Mouse (Mus musculus): ENCODE measurements around the gene Zfp366. TPM values are rescaled to one million over a fixed set of nuclear protein-coding genes. Genes with fewer than 3 reads are reported as not detected.

Gene Zfp366
- polyA plus RNA-seq, 1 experiment from 2014 or later, result 0.36 TPM

DNA sequence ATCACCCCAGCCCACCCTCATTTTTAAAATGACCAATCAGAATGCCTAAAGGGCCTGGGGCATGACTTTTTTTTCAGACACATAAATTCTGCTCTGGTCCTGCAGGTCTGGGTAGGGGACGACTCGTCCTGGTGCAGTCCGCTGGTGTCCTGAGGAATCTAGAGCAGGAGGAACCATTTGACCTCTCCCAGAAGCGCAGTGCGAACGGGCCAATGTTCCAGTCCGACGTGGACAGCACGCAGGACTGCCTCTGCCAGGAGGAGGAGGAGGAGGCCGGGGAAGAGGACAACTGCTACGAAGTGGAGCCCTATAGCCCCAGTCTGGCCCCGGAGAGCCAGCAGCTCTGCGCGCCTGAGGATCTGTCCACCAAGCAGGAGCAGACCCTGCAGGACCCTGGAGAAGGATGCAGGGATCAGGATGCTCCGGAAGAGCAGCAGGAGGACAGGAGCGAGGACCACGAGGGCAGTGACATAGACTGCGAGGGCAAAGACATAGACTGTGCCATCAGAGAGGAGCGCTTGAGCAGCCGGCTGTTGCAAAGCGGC lies 61.4 kb downstream of the Zfp366 start:
- Histone ChIP-seq H3K4me1 (peaks cover 26% of the 10 kb centered on the region), H3K27ac (peak overlapping the region; percentile 50), H3K27me3 (ENCODE audit: low read depth, poor library complexity, severe bottlenecking) (no peaks in the 10 kb centered on the region), H3K4me3 (no peak overlapping the region), H3K36me3 (no peaks in the 10 kb centered on the region), H3K9me3 (replicated peaks) (no peaks in the 10 kb centered on the region)
- DNase-seq (ENCODE audit: low spot score), result no peak
- 80% methylated on average over 21 of the region's 21 CpGs for WGBS

DNA sequence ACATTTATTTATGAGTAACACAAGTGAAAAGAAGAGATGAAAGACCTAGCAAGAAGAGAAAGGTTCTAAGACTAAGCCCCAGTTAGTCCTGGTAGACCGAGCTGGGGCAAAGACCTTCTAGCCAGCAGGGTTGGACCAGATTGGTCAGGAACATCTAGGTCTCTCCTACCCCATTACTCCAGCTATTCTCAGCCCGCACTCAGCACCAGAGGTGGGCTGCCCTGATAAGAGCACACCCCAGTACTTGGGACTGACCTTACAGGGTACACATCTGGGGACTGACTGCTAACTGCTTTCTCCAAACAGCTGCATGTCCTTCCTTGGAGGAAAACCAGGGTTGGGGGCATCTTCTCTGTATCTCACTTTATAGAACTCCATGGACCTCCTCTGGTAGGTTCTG lies 66.2 kb downstream of the Zfp366 start:
- H3K4me1 ChIP-seq, result peaks cover 18% of the 10 kb centered on the region
- no peaks in the 10 kb centered on the region for H3K27me3 ChIP-seq (ENCODE audit: low read depth, poor library complexity, severe bottlenecking)
- no peaks in the 10 kb centered on the region for H3K36me3 ChIP-seq
- WGBS, result 88% methylated on average over 2 of the region's 2 CpGs
- no peak overlapping the region for H3K4me3 ChIP-seq
- DNase-seq (ENCODE audit: low spot score), result no peak
- no peak overlapping the region for H3K27ac ChIP-seq
- 0 out of 2 replicates have a peak, but pooled peaks cover 2% of the 10 kb centered on the region for H3K9me3 ChIP-seq (replicated peaks)

DNA sequence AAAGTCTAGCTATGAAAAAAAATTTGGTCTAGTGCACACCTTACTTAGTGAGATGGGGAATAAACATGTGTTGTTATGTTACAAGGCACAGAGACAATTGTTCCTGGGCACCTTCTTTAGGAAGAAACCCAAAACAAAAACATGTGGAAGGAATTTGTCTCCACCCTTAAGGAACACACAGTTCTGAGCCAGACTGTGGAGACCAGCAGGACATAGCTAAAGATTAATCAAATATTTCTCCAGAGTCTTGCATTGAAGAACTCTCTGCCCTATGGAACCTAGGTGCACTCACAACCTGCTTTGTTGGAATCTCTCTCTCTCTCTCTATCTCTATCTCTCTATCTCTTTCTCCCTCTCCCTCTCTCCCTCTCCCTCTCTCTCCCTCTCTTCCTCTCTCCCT lies 69.6 kb downstream of the Zfp366 start:
- Histone ChIP-seq H3K9me3 (replicated peaks) (0 out of 2 replicates have a peak, but pooled peaks cover 2% of the 10 kb centered on the region), H3K4me3 (no peak overlapping the region), H3K36me3 (no peaks in the 10 kb centered on the region), H3K27me3 (ENCODE audit: low read depth, poor library complexity, severe bottlenecking) (no peaks in the 10 kb centered on the region), H3K27ac (no peak overlapping the region), H3K4me1 (peaks cover 14% of the 10 kb centered on the region)
- DNase-seq (ENCODE audit: low spot score), result no peak

DNA sequence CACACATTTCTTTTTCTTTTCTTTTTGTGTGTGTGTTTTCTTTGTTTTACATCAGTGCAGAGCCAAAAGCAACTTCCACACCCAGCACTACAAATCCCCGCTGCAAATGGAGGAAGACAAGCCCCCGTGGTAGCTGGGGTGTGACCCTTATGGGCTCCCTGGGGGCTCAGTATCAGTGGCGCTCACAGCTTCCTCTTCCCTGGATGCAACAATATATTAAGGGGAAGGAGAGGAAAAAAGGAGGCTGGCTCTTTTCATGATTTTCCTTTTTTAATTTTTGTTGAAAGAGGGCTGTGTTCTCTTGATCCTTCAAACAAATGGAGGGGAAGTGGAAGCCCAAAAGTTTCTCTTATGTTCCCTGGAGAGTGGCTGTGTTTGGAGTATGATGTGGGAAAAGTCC lies 70.2 kb downstream of the Zfp366 start:
- Histone ChIP-seq H3K4me1 (peaks cover 19% of the 10 kb centered on the region), H3K27ac (no peak overlapping the region), H3K27me3 (ENCODE audit: low read depth, poor library complexity, severe bottlenecking) (no peaks in the 10 kb centered on the region), H3K36me3 (no peaks in the 10 kb centered on the region), H3K9me3 (replicated peaks) (0 out of 2 replicates have a peak, but pooled peaks cover 2% of the 10 kb centered on the region), H3K4me3 (no peak overlapping the region)
- no peak for DNase-seq (ENCODE audit: low spot score)
- WGBS, result 39% methylated on average over 3 of the region's 3 CpGs

DNA sequence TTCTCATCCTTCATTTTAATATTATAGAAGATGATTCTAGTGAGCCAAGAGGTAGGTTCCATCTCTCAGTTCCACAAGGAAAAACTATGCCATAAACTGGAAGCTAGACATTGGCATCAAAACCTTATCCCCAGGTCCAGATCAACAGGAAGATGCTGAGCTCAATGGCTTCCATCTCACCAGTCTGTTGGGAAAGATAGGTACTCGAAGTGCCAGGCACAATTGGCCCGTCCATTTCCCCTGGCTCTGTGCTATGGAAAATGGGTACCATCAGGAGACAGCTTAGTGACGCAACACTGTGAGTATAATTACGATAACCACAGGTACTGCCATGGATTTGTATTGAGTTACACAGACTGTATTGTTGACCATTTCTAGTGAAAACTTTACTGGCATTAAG lies 72.3 kb downstream of the Zfp366 start:
- Histone ChIP-seq H3K4me3 (no peak overlapping the region), H3K9me3 (replicated peaks) (0 out of 2 replicates have a peak, but pooled peaks cover 2% of the 10 kb centered on the region), H3K27me3 (ENCODE audit: low read depth, poor library complexity, severe bottlenecking) (no peaks in the 10 kb centered on the region), H3K27ac (no peak overlapping the region), H3K4me1 (peaks cover 21% of the 10 kb centered on the region), H3K36me3 (no peaks in the 10 kb centered on the region)
- DNase-seq (ENCODE audit: low spot score), result peak; percentile 4
- WGBS, result 88% methylated on average over 4 of the region's 4 CpGs

DNA sequence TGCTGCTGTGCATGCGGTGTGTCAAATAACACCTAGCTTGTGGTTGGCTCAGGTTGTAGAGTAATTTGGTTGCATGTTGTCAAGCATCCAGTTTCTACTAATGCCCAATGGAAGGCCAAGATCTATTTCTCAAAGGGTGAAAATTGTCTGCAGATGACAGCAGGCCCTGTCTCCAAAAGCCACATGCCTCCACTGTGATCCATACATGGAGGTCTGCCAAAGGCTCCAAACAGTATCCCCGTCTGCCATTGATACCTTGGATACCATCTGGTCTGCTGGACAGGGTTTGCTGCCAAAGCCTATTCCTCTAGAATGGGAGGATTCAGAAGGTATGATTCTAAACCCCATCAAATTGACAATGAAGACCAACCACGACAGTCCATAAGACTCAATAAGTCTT lies 74.1 kb downstream of the Zfp366 start:
- Histone ChIP-seq H3K27me3 (ENCODE audit: low read depth, poor library complexity, severe bottlenecking) (no peaks in the 10 kb centered on the region), H3K4me1 (peaks cover 15% of the 10 kb centered on the region), H3K9me3 (replicated peaks) (no peaks in the 10 kb centered on the region), H3K4me3 (no peak overlapping the region), H3K27ac (no peak overlapping the region), H3K36me3 (no peaks in the 10 kb centered on the region)
- DNase-seq (ENCODE audit: low spot score), result no peak
- WGBS, result 96% methylated on average over 3 of the region's 3 CpGs

DNA sequence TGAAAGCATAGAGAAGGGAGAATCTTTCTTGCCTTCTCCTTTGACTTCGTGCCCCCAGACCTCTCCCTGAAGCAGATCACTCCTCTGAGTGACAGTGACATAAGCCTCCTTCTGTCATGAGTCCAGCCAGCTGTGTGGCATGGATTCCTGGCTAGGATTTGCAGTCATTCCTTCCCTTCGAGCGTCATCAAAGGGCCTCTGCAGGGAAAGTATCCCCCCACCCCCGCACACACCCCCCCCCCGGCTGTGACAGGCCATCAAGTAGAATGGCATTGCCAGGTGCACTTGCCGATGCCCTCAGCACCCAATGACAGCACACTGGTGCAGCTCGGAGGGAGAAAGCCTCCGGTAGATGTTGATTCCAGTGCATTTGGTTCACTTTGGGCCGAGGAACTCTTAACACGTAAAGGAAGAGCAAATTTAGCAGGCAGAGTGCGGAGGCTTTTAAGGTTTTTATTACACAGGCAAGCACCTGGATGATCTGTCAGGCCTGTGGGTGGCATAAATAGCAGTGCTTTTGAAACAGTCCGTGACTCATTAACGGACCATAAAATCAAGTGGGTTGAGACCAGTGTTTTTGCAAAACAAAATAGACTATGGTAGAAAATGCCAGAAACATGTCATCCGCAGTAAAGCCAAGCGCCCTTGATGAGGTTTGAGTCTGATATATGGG lies 75.0 kb downstream of the Zfp366 start:
- no peak overlapping the region for H3K27ac ChIP-seq
- no peak for DNase-seq (ENCODE audit: low spot score)
- no peak overlapping the region for H3K4me3 ChIP-seq
- peaks cover 11% of the 10 kb centered on the region for H3K4me1 ChIP-seq
- H3K27me3 ChIP-seq (ENCODE audit: low read depth, poor library complexity, severe bottlenecking), result no peaks in the 10 kb centered on the region
- WGBS, result 72% methylated on average over 15 of the region's 15 CpGs
- no peaks in the 10 kb centered on the region for H3K36me3 ChIP-seq
- H3K9me3 ChIP-seq (replicated peaks), result no peaks in the 10 kb centered on the region

DNA sequence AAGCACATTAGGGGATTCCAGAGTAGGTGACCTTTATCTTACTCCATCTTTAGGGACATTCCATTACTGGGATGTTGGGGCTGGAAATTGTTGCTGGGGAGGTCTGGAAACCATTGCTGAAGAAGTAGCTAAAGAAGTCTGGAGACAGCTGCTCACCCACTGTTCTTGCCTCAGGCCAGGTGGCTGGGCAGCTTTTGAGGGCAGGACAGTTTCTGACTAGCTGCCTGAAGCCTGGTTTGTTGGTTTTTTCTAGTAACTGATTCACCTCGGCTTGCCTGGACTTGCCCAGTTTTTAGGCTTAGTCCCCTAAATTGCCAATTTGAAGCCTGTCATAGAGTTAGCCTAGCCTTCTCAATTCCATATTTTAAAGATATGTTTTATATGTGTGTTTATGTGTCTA lies 77.8 kb downstream of the Zfp366 start:
- Histone ChIP-seq H3K27ac (no peak overlapping the region), H3K36me3 (no peaks in the 10 kb centered on the region), H3K4me1 (peaks cover 8% of the 10 kb centered on the region), H3K4me3 (no peak overlapping the region), H3K27me3 (ENCODE audit: low read depth, poor library complexity, severe bottlenecking) (no peaks in the 10 kb centered on the region), H3K9me3 (replicated peaks) (no peaks in the 10 kb centered on the region)
- 63% methylated on average over 1 of the region's 1 CpGs for WGBS
- no peak for DNase-seq (ENCODE audit: low spot score)

DNA sequence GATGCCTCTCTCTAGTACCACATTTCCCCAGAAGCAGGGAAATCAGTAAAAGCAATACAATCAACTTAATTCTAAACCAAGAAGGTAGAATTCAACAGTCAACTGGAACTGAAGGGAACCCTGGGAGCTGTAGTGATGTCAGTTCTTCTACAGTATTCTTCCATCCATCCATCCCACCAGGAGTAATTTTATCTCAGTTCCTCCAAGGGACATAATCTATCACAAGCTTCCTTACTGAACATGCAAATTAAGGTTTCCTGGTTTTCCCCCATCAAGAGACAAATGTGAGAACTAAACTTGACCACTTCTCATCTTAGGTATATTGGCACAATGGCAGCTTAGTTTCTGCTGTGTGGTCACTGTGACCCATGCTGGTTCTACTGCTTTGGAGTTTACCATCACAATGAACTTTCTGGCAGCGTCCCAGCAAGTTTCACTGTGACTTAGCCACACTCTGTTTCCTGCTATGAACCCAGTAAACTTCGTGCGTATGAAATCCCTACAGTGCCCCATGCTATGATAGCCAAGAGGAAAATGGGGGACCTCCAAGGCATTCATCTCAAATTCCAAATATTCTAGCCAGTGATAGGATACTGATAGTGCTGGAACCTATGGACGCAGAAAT lies 78.6 kb downstream of the Zfp366 start:
- no peak for DNase-seq (ENCODE audit: low spot score)
- WGBS, result 88% methylated on average over 4 of the region's 4 CpGs
- H3K27ac ChIP-seq, result no peak overlapping the region
- H3K27me3 ChIP-seq (ENCODE audit: low read depth, poor library complexity, severe bottlenecking), result no peaks in the 10 kb centered on the region
- H3K4me3 ChIP-seq, result no peak overlapping the region
- no peaks in the 10 kb centered on the region for H3K36me3 ChIP-seq
- H3K4me1 ChIP-seq, result peaks cover 8% of the 10 kb centered on the region
- H3K9me3 ChIP-seq (replicated peaks), result no peaks in the 10 kb centered on the region

DNA sequence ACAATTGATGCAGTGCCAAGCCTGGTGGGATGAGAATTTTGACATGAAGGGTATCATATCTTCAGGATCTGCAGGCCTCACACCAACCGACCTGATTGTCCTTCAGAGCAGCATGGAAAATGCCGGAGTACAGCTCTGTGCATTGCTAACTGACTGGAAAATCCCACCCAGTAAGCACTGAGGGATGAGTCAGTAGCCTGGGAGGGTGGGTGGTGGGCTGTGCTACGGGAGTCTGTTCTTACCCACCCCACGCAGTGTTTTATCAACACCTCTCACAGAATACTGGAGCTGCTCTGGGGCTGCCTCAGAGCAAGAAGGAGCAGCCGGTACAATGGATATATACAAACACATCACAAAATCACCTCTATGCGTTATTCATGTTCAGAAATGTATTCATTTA lies 79.9 kb downstream of the Zfp366 start:
- Histone ChIP-seq H3K27ac (no peak overlapping the region), H3K27me3 (ENCODE audit: low read depth, poor library complexity, severe bottlenecking) (no peaks in the 10 kb centered on the region), H3K36me3 (no peaks in the 10 kb centered on the region), H3K9me3 (replicated peaks) (no peaks in the 10 kb centered on the region), H3K4me3 (no peak overlapping the region), H3K4me1 (peaks cover 5% of the 10 kb centered on the region)
- DNase-seq (ENCODE audit: low spot score), result peak; percentile 1
- WGBS, result 87% methylated on average over 6 of the region's 6 CpGs

DNA sequence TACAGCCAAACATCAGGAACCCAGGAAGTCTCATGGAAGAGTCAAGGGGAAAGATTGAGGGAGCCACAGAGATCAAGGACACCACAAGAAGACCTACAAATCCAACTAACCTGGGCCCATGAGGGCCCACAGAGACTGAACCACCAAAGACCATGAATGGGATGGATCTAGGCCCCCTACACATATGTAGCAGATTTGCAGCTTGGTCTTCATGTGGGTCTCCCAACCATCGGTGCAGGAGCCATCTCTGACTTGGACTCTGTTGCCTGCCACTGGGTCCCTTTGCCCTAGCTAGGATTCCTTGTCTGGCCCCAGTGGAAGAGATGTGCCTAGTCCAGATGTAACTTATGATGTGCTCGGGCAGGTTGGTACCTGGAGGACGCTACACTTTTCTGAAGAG lies 87.4 kb downstream of the Zfp366 start:
- Histone ChIP-seq H3K9me3 (replicated peaks) (no peaks in the 10 kb centered on the region), H3K27ac (no peak overlapping the region), H3K27me3 (ENCODE audit: low read depth, poor library complexity, severe bottlenecking) (no peaks in the 10 kb centered on the region), H3K4me3 (no peak overlapping the region), H3K4me1 (no peaks in the 10 kb centered on the region), H3K36me3 (no peaks in the 10 kb centered on the region)
- no peak for DNase-seq (ENCODE audit: low spot score)
- 93% methylated on average over 3 of the region's 3 CpGs for WGBS

DNA sequence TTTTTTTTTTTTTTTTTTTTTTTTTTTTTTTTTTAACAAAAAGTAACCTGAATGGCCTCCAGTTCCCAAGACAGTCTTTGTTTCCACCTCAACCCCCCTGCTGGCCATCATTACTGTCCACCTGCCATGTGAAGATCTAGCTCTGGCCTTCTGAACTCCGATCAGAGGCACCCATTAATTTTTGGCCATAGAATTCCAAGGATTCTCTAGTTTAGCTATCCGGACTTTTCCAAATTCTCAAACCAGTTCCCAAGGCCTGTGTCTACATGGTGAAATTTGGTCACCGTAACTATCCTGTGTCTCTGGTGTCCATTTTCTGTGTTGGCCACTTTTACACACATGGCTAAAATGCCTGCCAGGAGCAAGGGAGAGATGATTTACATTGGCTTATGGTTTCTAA lies 92.9 kb downstream of the Zfp366 start:
- H3K9me3 ChIP-seq (replicated peaks), result no peaks in the 10 kb centered on the region
- H3K4me3 ChIP-seq, result no peak overlapping the region
- no peaks in the 10 kb centered on the region for H3K4me1 ChIP-seq
- DNase-seq (ENCODE audit: low spot score), result no peak
- no peaks in the 10 kb centered on the region for H3K27me3 ChIP-seq (ENCODE audit: low read depth, poor library complexity, severe bottlenecking)
- WGBS, result 95% methylated on average over 3 of the region's 3 CpGs
- no peaks in the 10 kb centered on the region for H3K36me3 ChIP-seq
- H3K27ac ChIP-seq, result no peak overlapping the region

DNA sequence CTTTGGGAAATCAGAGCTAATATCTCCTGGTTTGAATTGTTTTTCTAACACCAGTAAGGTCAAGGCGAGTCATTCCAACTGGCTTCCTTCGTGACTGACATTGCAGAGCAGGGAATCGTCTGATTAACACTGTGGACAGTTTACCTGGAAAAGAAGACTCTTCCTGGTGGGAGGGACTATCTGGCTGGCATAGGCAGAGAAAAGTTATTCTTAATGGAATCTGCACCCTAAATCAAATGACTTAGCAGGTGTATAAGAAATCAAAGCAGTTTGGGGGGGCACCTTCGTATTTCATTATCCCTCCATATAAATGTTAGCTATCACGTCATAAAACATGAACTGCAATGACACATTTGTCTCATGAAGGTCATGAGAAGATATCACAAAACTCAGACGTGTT lies 93.9 kb downstream of the Zfp366 start:
- no peaks in the 10 kb centered on the region for H3K36me3 ChIP-seq
- no peaks in the 10 kb centered on the region for H3K4me1 ChIP-seq
- 83% methylated on average over 6 of the region's 6 CpGs for WGBS
- no peaks in the 10 kb centered on the region for H3K9me3 ChIP-seq (replicated peaks)
- no peak for DNase-seq (ENCODE audit: low spot score)
- no peak overlapping the region for H3K4me3 ChIP-seq
- no peaks in the 10 kb centered on the region for H3K27me3 ChIP-seq (ENCODE audit: low read depth, poor library complexity, severe bottlenecking)
- no peak overlapping the region for H3K27ac ChIP-seq
